Mouse (Mus musculus) limb, embryonic 10.5 days (tissue): ENCODE measurements around the gene Bin2. TPM values are rescaled to one million over a fixed set of nuclear protein-coding genes. Genes with fewer than 3 reads are reported as not detected.

Experiments used
- DNase-seq: peaks from one replicate; pipeline ENCODE4 v3.0.0-alpha.2; 2017; ENCODE audit warnings: low spot score
- H3K27ac ChIP-seq: fragments of 300-500 bp; sonication (generic); 2 replicates; pipeline ENCODE4 v1.5.1; 2016; ENCODE audit warnings: mild to moderate bottlenecking
- H3K27me3 ChIP-seq: fragments of 300-500 bp; sonication (generic); 2 replicates; pipeline ENCODE4 v1.6.1; 2016; ENCODE audit warnings: low read depth, mild to moderate bottlenecking; ENCODE audit not compliant: poor library complexity, severe bottlenecking
- H3K36me3 ChIP-seq: fragments of 300-500 bp; sonication (generic); 2 replicates; pipeline ENCODE4 v1.6.1; 2016; ENCODE audit warnings: mild to moderate bottlenecking, moderate library complexity
- H3K4me1 ChIP-seq: fragments of 300-500 bp; sonication (generic); 2 replicates; pipeline ENCODE4 v1.6.1; 2016
- H3K4me3 ChIP-seq: fragments of 300-500 bp; sonication (generic); 2 replicates; pipeline ENCODE4 v1.5.1; 2016; ENCODE audit warnings: mild to moderate bottlenecking, moderate library complexity
- H3K9me3 ChIP-seq: fragments of 300-500 bp; sonication (generic); replicated peaks from 2 replicates; pipeline ENCODE4 v1.6.1; 2016; ENCODE audit warnings: mild to moderate bottlenecking
- WGBS: fragments of 180-500 bp; shearing (Covaris S2); methylation state at CpG from one replicate; pipeline ENCODE4 v1.1.7; 2016; 5-methylcytosine and 5-hydroxymethylcytosine counted together
- polyA plus RNA-seq: library from polyadenylated mRNA; unstranded; fragments of >200 nt; fragmentation: Nextera tagmentation; extraction: Ambion mirVana; gene quantifications from 2 replicates; pipeline ENCODE4 v1.2.1, GENCODE M21; 2016

Gene Bin2
- polyA plus RNA-seq, 1 experiment from 2014 or later: 2.6 TPM

DNA sequence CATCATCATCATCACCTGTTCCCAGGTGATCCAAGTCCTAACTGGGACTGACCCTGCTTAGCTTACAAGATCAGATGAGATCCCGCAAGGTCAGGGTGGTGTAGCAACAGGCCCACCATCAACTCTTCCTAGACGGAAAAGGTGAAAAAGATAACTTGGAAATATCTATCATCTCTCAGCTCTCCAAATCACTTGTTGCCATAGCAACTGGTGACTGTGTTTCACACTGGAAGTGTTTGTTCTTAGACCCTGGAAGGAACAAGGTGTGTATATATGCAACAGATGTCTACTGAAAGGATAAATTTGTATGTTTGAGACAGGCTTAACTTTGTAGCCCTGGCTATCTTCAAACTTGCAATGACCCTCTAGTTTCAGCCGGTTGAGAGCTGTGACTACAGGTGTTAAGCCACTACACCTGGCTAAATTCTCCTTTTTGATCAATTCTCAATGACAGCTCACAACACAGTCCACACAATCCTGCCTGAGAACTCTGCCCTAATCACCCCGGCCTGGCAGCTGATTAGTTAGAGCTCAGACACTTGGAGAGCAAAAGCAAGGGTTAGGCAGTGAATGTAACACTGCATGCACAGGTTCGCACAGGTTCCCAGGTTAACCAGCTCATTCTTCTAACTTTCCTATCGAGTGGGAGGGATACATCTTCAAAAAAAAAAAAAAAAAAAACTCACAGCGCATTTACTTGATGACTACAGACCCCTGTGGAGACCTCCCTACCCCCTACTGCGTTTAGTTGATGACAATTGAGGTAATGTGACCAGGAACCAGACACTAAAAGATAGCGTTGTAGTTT lies 3.7 kb downstream of the Bin2 start:
- Histone ChIP-seq H3K27me3 (peaks cover 19% of the 10 kb centered on the region; the same call in 1 of the 2 replicates), H3K4me1 (peaks cover 13% of the 10 kb centered on the region), H3K36me3 (no peaks in the 10 kb centered on the region), H3K27ac (no peak overlapping the region), H3K9me3 (no peaks in the 10 kb centered on the region), H3K4me3 (no peak overlapping the region)
- 31% methylated on average over 9 of the region's 9 CpGs for WGBS
- DNase-seq: no peak

DNA sequence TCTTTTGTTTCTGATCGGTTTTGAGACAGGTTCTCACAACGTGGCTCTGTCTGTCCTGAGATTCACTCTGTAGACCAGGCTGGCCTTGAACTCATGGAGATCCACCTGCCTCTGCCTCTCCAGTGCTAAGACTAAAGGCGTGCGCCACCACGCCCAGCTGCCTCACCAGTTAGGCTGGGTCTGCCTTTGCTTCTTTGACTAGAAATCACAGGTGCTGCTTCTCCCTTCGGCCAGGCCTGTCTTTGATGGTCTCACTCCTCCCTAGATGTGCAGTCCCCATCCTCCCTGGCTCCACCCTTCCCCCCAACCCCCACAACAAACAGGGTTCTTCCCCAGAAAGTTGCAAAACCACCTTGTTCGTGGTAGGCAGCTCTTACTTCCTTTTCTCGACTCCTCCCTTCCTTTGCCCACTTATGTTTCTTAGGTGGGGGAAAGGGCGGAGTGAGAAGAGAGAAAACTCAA lies 4.5 kb downstream of the Bin2 start:
- Histone ChIP-seq H3K4me1 (peaks cover 13% of the 10 kb centered on the region), H3K9me3 (no peaks in the 10 kb centered on the region), H3K4me3 (no peak overlapping the region), H3K27ac (no peak overlapping the region), H3K27me3 (peaks cover 19% of the 10 kb centered on the region; the same call in 1 of the 2 replicates), H3K36me3 (no peaks in the 10 kb centered on the region)
- no peak for DNase-seq
- WGBS: 80% methylated on average over 9 of the region's 9 CpGs

DNA sequence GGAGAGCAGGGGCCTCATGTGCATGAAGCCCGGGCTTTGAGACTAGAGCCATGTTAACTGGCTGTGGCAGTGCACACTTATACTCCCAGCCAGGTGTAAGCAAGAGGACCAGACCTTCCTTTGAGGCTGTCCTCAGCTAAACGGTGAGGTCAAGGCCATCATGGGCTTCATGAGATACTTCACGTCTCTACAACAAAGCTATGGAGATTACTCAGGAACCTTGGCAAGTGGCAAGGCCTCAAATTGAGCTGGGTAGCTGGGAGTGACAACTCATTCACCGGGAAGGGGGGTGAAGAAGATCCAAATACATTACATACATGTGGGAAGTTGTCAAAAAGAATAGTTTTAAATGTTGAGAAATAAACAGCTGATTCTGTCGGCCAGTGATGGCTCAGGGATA lies 8.5 kb downstream of the Bin2 start:
- no peak for DNase-seq
- Histone ChIP-seq H3K27ac (no peak overlapping the region), H3K27me3 (peaks cover 9% of the 10 kb centered on the region; the same call in 1 of the 2 replicates), H3K36me3 (no peaks in the 10 kb centered on the region), H3K9me3 (no peaks in the 10 kb centered on the region), H3K4me3 (no peak overlapping the region), H3K4me1 (peaks cover 5% of the 10 kb centered on the region)
- WGBS: 90% methylated on average over 5 of the region's 5 CpGs

DNA sequence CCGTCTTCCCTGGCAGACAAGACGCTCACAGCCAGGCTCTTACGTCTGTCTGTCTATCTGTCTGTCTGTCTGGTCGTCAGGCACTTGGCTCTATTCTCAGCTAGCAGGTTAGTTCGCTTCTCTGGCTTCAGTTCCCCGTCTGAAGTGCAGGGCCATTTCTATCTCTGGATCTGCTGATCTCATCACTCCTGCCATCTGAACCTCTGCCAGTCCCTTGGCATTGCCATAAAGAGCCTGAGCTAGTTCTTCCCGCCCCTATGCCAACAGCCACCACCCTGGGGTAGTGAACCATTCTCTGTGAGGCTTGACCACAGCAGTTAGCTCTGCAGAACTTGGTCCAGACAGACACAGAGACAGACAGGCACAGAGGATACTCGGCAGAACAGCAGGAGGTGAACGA lies 9.0 kb downstream of the Bin2 start:
- Histone ChIP-seq H3K4me3 (no peak overlapping the region), H3K4me1 (peaks cover 3% of the 10 kb centered on the region; the same call in 1 of the 2 replicates), H3K27ac (no peak overlapping the region), H3K27me3 (peaks cover 6% of the 10 kb centered on the region; the same call in 1 of the 2 replicates), H3K9me3 (no peaks in the 10 kb centered on the region), H3K36me3 (no peaks in the 10 kb centered on the region)
- no peak for DNase-seq
- WGBS: 87% methylated on average over 9 of the region's 9 CpGs

DNA sequence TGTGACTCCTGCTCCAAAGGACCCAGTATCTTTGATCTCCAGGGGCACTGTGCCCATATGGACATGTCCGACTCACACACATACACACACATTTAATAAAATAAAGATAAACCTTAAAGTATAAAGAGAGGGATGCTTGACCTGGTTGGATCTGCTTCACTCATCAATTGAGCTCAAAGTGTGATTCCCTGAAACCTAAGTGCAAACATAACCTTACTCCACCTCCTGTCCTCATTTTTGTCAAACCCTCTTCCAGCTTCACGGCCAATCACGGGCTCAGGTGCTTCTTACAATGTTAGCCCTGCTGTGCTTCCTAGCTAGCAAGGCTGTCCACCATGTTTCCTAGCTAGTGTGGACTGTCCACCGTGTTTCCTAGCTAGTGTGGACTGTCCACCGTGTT lies 14.2 kb downstream of the Bin2 start:
- 90% methylated on average over 5 of the region's 5 CpGs for WGBS
- Histone ChIP-seq H3K27ac (no peak overlapping the region), H3K27me3 (no peaks in the 10 kb centered on the region), H3K9me3 (no peaks in the 10 kb centered on the region), H3K4me1 (peaks cover 3% of the 10 kb centered on the region; the same call in 1 of the 2 replicates), H3K4me3 (no peak overlapping the region), H3K36me3 (no peaks in the 10 kb centered on the region)
- no peak for DNase-seq

DNA sequence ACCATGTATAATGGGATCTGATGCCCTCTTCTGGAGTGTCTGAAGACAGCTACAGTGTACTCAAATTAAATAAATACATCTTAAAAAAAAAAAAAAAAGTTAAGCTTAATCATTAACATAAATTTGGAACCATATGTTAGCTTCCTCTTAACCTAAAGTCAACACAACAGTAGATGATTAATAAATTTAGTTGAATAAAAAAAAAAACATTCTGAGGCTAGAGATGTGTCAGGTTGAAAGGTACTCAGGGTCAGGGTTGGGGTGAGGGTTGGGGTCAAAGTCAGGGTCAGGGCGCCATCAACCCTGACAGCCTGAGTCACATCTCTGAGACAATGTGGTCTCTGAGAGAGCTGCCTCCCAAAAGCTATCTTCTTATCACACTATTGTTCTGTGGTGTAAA lies 15.1 kb downstream of the Bin2 start:
- DNase-seq: no peak
- no peak overlapping the region for H3K4me3 ChIP-seq
- H3K9me3 ChIP-seq: no peaks in the 10 kb centered on the region
- 85% methylated on average over 1 of the region's 1 CpGs for WGBS
- H3K27me3 ChIP-seq: no peaks in the 10 kb centered on the region
- H3K4me1 ChIP-seq: peaks cover 3% of the 10 kb centered on the region; the same call in 1 of the 2 replicates
- no peaks in the 10 kb centered on the region for H3K36me3 ChIP-seq
- H3K27ac ChIP-seq: no peak overlapping the region

DNA sequence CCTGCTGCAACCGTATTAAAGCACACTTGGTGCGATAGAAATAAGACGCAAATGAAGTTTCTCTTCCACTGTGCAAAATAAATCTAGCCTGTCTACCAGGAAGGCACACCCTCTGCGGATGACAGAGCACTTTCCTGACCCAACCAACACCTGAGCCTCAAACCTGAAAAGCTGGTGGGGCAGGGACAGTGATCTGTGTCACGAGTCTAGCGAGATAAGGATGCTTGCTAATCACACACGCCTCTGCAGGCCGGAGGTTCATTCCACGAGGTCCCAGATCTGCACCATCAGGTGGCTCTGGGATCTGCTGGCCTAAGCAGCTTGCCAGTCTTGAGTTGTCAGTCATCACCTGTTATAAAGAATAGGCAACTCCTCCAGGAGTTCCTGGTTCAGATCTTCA lies 17.7 kb downstream of the Bin2 start:
- Histone ChIP-seq H3K36me3 (no peaks in the 10 kb centered on the region), H3K4me1 (no peaks in the 10 kb centered on the region), H3K4me3 (no peak overlapping the region), H3K27me3 (no peaks in the 10 kb centered on the region), H3K27ac (no peak overlapping the region), H3K9me3 (no peaks in the 10 kb centered on the region)
- 87% methylated on average over 9 of the region's 9 CpGs for WGBS
- DNase-seq: no peak

DNA sequence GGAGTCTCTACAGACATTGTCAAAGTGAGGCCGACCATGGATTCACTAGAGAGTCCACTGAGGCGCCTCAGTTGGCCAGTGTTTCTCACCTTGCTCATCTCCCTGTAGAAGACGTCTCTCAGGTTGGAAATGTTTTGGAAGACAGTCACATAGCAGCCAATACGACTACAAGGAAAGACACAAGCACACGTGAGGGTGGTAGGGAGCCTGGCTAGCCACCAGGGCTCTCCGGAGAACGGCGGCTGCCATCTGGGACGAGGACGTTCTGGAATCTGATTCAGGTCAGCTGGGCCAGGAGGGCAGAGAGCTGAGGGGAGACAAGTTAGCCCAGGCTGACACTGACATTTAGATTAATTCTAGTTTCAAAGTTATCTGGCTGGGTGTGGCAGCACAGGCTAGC lies 19.2 kb downstream of the Bin2 start:
- 81% methylated on average over 10 of the region's 10 CpGs for whole genome bisulfite sequencing
- Histone ChIP-seq H3K36me3 (no peaks in the 10 kb centered on the region), H3K4me3 (no peak overlapping the region), H3K27ac (no peak overlapping the region), H3K9me3 (no peaks in the 10 kb centered on the region), H3K27me3 (no peaks in the 10 kb centered on the region), H3K4me1 (peaks cover 2% of the 10 kb centered on the region; the same call in 1 of the 2 replicates)
- no peak for DNase-seq

DNA sequence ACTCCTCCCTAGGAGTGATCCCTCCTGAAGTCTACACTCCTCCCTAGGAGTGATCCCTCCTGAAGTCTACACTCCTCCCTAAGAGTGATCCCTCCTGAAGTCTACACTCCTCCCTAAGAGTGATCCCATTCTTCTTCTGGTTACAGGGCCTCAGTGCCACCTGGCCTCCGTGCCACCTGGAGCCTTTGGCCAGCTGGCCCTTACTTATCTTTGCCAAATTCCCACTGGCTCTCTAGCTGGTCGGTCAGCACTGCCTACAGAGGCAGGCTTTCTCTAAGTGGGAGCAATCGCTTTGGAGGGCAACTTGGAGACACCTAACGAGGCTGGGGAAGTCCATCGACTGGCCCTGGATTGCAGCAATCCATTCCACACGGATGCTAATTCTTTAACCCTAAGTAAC lies 23.2 kb downstream of the Bin2 start:
- no peak for DNase-seq
- Histone ChIP-seq H3K4me1 (peaks cover 6% of the 10 kb centered on the region; the same call in 1 of the 2 replicates), H3K36me3 (no peaks in the 10 kb centered on the region), H3K27ac (no peak overlapping the region), H3K9me3 (no peaks in the 10 kb centered on the region), H3K27me3 (peaks cover 7% of the 10 kb centered on the region; the same call in 1 of the 2 replicates), H3K4me3 (no peak overlapping the region)
- 79% methylated on average over 6 of the region's 6 CpGs for WGBS

DNA sequence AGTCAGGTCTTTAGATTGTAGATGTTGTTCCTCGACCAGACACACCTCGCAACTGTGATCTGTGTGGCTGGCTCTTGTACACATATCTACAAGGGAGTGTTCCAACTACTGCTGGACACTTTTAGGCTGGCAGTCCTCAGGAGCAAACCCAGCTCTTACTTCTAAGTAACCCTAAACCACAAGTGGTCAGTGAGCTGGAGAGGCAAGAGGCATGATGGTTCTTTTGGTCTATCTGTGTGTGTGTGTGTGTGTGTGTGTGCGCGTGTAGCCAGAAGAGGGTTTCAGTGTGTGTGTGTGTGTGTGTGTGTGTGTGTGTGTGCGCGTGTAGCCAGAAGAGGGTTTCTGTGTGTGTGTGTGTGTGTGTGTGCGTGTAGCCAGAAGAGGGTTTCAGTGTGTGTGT lies 26.9 kb downstream of the Bin2 start:
- no peaks in the 10 kb centered on the region for H3K36me3 ChIP-seq
- WGBS: 91% methylated on average over 7 of the region's 7 CpGs
- no peaks in the 10 kb centered on the region for H3K9me3 ChIP-seq
- H3K4me1 ChIP-seq: peaks cover 6% of the 10 kb centered on the region
- H3K4me3 ChIP-seq: no peak overlapping the region
- DNase-seq: no peak
- H3K27me3 ChIP-seq: peaks cover 39% of the 10 kb centered on the region
- no peak overlapping the region for H3K27ac ChIP-seq

DNA sequence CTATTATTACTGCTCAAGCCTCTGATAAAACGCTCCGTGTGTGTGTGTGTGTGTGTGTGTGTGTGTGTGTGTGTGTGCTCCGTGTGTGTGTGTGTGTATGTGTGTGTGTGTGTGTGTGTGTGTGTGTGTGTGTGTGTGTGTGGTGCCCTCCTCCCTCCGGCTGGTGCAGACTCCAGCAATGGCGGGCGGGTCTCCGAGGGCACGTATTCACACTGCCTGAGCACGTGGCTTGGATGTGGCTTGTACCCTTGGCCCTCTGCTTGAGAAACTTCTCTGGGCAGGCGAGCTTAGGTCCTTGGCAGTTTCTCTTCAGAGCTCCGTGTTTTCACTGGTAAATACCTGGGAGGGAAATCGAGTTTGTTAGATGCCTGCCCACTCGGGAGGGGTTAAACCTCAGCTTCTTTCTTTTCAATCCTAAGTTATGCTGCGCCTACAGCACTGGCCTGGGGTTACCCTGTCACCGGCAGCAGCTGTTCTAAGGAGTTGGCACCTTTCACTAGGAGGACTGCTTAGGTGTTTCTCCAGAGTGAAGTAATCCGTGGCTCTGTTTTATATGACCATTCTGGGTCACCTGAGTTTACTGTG lies 28.0 kb downstream of the Bin2 start:
- DNase-seq: no peak
- Histone ChIP-seq H3K36me3 (no peaks in the 10 kb centered on the region), H3K4me1 (peaks cover 17% of the 10 kb centered on the region), H3K27ac (no peak overlapping the region), H3K4me3 (no peak overlapping the region), H3K9me3 (no peaks in the 10 kb centered on the region), H3K27me3 (peaks cover 50% of the 10 kb centered on the region)
- WGBS: 82% methylated on average over 15 of the region's 16 CpGs

DNA sequence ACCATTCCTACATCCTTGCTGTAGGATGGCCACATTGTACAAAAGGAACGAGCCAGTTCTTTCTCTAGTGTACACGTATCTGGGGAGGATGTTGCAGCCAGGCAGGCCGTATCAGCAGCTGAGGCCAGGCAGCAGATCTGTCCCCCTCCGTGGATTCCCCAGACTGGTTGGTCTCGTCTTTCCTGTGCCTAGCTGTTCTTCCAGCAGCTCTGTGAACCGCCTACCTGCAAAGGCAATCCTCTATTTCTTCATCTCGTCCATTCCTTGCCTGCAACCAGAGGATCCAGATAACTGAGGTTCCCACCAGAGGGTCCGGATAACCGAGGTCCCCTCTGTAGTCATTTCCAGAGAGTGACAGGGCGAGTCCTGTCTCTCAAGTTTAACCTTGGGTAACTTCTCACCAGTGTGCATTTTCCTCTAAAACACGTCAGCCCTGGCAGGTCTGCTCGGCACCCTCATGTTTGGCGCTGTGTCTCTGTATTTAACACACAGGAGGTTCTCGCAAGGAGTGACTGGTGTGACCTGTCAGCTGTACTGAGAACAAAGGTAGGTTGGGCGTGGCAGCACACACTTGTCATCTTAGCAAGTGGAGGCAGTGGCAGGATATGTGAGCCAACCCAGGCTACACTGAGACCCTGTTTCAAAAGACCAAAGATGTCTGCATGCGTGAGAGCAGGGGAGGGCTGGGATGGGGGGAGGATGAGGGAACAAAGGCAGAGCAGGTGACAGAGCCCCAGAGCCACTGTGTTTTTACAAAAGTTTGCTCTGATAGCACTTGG lies 29.2 kb downstream of the Bin2 start:
- WGBS: 71% methylated on average over 16 of the region's 16 CpGs
- no peak for DNase-seq
- H3K36me3 ChIP-seq: no peaks in the 10 kb centered on the region
- H3K27me3 ChIP-seq: peaks cover 62% of the 10 kb centered on the region
- H3K9me3 ChIP-seq: no peaks in the 10 kb centered on the region
- H3K4me3 ChIP-seq: no peak overlapping the region
- H3K27ac ChIP-seq: no peak overlapping the region
- peaks cover 19% of the 10 kb centered on the region for H3K4me1 ChIP-seq

DNA sequence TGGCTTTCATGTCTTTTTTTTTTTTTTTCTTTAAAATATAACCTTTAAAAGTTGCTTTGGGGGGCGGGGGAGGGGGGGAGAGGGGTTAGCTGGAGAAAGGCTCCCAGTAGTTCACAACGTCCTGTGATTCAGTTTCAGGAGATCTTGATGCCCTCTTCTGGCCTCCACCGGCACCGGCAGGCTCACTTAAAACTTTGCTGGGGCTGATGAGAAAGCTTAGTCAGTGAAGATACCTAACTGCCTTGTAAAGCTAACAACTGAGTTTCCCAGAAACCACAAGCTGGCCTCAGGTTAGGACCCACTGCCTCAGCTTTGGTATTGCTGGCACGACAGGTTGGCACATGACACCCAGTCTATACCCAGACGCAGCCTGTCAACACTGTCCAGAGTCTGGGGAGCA lies 31.7 kb downstream of the Bin2 start:
- H3K4me1 ChIP-seq: peaks cover 15% of the 10 kb centered on the region
- no peak overlapping the region for H3K27ac ChIP-seq
- DNase-seq: no peak
- H3K36me3 ChIP-seq: no peaks in the 10 kb centered on the region
- no peak overlapping the region for H3K4me3 ChIP-seq
- peaks cover 87% of the 10 kb centered on the region for H3K27me3 ChIP-seq
- 16% methylated on average over 6 of the region's 6 CpGs for WGBS
- H3K9me3 ChIP-seq: no peaks in the 10 kb centered on the region
